Mouse (Mus musculus) activated CD4-positive, CD25-positive, alpha-beta regulatory T cell, adult 4 months (primary cell): Measurements from ENCODE around the gene Mip. TPM values are rescaled to one million over a fixed set of nuclear protein-coding genes. Genes with fewer than 3 reads are reported as not detected.
"Not testable (repeated sequence)": the region's sequence is repeated elsewhere in the genome, so short reads cannot be mapped to it uniquely, and the experiment has no call there.

ENCODE experiments used
- ATAC-seq: one replicate; pipeline ENCODE4 v1.8.0; 2017
- polyA plus RNA-seq, 2 experiments: library from polyadenylated mRNA; unstranded; fragments of 100-300 nt; shearing (Covaris generic); gene quantifications; one replicate each; pipeline ENCODE4 v1.2.1; 2017

The Mip gene
- polyA plus RNA-seq: not detected

- no peak for ATAC-seq
These were observed at the start of gene Mip for GRCm38 (mm10) chr10:128225538-128225937. TSS of gene Mip (plus strand) at chr10:128225838.

DNA sequence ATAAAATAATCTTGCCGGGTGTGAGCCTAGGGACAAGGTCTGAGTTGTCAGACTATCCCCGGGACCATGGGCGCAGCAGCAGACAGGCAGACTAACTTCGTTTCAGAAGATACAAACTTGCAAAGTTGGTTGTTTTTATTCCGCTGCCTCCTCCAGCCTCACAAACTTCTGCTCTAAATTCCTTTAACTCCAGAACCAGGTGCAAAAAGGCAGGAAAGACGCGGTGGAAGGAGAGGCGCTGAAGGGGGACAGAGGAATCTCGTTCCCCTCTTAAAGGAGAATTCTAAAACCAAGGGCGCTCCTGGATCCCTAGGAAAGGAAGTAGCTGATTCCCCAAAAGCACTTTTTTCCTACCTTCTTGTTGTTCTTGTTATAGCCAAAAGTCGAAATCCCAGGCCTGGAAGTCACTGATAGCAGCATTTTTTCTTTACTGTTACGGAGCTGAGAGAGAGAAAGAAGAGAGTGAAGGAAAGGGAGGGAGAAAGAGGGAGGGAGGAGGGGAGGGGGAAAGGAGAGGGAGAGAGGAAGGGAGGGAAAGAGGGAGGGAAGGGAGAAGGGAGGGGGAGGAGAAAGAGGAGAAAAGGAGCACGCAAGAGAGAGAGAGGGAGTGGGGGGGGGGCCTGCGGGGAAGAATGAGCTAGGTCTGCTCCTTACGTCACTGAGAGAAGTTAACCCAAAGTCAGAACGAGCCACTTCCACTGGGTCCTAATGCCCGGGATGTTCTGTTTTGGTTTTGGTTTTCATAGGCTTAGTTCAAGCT lies 49.5 kb upstream of the Mip start:
- peak; percentile 98 for ATAC-seq

GRCm38 (mm10) chr10:128177316-128177715 lies 48.3 kb upstream of the Mip start:
- no peak for ATAC-seq

GRCm38 (mm10) chr10:128179989-128180388 lies 45.6 kb upstream of the Mip start, which contains the start of gene Rbms2:
TSS of gene Rbms2 (minus strand) at chr10:128180297.
- no peak for ATAC-seq

DNA sequence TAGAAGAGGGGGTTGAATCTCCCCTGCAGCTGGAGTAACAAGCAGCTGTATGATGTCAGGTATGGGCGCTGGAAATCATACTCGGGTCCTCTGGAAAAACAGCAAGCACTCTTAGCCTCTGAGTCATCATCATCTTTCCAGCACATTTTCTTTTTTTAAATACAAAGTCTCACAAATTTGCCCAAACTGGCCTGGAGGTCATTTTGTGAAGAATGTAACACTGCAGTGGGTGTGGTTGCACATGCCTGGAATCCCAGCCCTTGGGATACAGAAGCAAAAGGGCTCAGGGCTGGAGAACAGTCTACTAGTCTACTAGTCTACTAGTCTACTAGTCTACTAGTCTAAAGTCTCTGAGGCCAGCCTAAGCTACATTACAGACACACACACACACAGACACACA lies 41.3 kb upstream of the Mip start:
- no peak for ATAC-seq

DNA sequence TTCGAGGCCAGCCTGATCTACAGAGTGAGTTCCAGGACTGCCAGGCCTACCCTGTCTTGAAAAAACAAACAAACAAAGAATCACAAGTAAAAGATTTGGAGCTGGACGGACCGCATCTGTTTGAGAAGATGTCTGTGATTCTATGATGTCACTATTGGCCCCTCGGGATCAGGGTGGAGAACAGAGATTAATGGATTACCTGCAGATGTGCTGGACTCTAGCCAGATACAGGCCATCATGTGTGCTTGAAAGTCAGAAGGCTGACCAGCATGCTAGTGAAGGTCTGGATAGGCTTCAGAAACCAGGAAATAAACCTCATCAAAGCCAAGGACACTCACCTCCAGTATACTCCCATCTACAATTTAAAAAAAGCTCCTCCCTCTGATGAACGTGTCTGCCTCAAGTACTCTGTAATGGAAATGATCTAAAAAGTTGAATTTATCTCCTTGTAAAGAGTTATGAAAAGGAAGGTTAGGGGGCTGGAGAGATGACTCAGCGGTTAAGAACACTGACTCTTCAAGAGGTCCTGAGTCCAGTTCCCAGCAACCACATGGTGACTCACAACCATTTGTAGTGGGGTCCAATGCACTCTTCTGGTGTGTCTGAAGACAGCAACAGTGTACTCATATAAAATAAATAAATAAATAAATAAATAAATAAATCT lies 40.2 kb upstream of the Mip start:
- ATAC-seq: no peak

DNA sequence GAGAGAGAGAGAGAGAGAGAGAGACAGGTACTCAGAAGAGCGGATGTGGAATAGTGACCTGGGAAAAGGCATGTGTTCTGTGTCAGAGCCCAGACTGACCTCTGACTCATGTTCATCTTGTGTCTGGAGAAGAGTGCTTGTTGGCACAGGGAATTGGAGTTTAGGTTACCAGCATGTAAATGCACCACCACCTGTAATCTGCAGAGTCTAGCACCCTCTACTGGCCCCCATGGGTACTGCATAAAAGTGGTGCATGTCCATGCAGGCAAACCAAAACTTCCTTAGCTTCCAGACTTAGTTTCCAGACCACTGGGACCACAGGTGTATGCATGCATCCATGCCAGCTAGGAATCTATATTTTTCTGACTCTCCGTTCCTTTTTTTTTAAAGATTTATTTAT lies 39.7 kb upstream of the Mip start:
- ATAC-seq: peak; percentile 61

DNA sequence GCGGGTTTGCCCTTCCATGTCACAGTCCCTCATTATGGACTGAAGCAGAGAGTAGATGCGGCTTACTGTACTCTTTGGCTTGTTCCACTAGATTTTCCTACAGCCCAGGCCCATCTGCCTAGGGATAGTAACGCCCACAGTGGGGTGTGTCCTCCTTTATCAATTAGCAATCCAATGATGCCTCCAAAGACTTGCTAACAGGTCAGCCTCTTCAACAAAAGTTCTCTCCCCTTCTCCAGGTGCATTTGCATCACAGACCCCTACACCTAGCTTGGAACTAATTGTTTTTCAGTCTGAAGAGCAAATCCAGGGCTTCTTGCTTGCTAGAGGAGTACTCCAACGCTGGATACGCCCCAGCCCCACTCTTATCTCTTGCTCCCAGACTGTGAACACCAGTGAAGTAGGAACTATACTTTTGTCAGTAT lies 38.4 kb upstream of the Mip start:
- no peak for ATAC-seq

DNA sequence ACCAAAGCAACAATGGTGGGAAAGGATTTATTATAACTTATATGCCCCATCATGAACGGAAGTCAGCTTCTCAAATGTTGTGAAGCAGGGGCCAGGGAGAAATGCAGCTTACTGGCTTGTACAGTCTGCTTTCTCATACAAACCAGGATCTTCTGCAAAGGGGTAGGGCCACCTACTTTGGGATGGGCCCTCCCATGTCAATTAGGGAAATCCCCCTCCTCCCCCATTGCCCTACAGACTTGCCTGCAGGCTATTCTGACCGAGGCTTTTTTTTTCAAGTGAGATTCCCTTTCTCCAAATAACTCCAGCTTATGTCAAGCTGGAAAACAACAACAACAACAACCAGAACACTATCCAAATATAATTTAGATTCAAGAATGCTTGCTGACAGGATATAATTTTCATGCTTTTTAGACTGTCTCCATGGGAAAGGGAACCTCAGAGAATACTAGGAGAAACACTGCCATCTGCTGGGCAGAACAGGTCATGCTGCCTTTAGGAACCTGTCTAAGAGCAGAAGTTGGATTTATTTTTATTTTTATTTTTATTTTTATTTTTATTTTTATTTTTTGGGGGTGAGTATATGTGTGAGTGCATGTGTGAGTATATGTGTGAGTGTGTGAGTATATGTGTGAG lies 37.3 kb upstream of the Mip start:
- no peak for ATAC-seq

GRCm38 (mm10) chr10:128191472-128191871 lies 34.2 kb upstream of the Mip start:
- no peak for ATAC-seq

DNA sequence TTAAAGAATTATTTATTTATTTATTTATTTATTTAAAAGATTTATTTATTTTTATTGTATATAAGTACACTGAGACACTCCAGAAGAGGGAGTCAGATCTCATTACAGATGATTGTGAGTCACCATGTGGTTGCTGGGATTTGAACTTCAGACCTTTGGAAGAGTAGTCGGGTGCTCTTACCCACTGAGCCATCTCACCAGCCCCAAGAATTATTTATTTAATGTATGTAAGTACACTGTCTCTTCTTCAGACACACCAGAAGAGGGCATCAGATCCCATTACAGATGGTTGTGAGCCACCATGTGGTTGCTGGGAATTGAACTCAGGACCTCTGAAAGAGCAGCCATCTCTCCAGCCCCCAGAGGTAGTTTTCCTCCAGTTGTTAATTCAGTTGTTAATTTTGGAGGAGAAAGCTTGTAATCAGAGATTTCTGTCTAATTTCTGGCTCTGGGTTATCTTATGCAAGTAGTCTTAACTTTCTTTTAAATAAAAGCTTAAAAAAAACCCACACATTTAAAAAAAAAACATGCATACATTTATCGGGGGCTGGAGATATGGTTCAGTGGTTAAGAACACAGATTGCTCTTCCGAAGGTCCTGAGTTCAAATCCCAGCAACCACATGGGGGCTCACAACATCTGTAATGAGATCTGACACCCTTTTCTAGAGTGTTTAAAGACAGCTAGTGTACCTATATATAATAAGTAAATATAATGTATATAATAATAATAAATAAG lies 33.4 kb upstream of the Mip start:
- ATAC-seq: not testable (repeated sequence)

GRCm38 (mm10) chr10:128193113-128193512 lies 32.5 kb upstream of the Mip start:
- ATAC-seq: no peak

DNA sequence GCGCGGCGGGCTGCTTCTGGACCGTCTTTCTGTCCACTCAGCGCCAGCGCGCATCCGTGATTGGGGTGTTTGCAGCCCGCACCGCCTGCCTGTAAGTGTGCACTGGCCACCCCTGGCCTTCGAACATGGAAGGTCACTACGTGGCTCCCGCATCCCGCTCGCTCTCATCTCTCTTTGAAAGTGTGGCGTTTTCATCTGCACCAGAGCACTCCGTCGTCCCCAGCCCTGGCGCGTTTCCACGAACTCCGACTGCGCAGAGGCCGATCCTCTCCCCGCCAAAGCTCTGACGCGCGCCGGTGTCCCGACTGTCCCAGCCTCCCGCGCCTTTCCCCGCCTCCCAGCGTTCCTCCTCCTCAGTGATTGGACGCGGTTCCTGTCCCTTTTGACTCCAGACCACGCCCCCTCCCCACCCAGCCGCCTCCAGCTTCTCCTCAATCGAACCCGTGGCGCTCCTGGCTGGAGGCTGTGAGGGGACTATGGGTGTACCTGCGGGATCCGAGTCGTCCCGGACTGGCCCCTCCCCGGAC lies 31.6 kb upstream of the Mip start, which contains the start of gene Gls2:
TSS of gene Gls2 (plus strand) at position 434 of the 527 bp plus-strand sequence.
- ATAC-seq: peak; percentile 88

DNA sequence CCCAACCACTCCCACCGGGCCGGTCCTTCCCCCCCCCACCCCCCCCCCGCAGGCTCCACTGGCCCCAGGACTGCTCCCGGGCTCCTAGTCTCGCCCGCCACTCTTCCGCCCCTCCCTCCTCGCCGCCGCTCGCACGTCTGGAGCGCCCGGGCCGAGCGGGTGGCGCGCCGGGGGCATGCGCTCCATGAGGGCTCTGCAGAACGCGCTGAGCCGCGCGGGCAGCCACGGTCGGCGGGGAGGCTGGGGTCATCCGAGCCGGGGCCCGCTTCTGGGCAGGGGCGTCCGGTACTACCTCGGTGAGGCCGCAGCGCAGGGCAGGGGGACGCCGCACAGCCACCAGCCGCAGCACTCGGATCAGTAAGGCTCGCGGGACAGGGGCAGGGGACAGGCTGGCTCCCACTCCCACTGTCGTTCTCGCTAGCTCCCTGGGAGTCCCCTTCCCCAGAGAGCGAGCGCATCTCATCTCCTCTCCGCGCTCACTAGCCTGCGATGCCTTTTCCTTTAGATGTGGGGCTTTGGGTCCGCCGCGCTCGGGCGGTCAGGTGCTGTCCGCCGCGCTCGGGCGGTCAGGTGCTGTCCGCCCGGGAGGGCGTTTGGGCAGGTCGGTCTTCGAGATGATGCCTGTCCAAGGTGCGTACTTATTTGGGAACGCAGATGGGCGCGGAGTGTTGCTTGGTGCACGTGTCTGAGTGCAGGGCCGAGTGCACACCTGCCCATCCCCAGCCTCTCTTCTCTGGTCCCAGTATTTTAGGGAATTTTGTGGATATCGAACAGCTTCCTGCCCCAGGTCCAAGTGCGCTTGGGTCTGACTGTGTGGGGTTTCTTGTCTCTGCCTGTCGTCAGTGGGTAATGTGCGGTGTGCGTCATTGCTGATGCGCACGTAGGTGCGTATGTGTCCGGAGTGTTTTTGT lies 30.8 kb upstream of the Mip start:
- peak; percentile 48 for ATAC-seq

DNA sequence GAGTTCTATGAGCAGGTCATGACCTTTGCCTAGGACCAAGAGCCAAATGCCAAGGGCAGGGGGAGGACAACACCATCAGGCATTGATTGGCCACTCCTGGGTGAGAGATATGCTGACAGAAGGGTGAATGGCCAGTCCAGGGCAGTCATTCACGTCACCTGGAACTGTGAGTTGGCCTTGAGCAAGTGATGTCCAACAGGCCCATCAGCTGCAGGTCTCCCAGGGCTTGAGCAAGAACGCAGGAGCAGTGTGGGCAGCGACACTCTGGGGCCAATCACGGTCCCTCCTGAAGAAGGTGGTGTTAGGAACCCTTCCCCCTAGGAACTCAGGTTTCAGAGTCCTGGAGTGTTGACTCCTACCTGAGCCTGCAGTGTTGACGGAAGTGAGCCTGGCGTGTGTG lies 23.8 kb upstream of the Mip start:
- ATAC-seq: no peak

DNA sequence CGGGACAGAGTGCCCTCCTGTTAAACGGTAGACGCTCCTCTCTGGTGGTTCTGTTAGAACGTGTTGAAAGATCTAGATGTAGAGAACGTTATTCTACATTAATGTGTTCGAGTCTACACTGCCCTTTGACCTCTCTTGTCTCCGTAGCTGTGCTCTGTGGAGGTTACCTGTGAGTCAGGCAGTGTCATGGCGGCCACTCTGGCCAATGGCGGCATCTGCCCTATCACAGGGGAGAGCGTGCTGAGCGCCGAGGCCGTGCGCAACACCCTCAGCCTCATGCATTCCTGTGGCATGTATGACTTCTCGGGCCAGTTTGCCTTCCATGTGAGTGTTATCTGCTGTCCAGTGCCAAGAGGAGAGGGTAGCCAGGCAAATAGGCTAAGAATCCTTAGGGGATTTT lies 20.7 kb upstream of the Mip start:
- ATAC-seq: no peak

DNA sequence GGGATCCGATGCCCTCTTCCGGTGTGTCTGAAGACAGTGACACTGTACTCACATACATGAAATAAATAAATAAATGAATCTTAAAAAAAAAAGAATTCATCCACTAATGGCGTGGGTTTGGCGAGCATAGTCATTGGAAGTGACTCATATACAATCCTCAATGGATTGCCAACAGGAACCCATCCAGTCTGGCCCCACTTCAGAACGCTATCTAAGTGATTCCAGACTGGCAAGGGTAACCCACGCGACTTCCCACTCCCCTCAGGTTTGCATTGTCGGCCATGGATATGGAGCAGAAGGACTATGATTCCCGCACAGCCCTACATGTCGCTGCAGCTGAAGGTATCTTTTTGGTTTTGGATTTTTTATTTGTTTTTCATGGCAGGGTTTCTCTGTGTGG lies 17.3 kb upstream of the Mip start:
- no peak for ATAC-seq

DNA sequence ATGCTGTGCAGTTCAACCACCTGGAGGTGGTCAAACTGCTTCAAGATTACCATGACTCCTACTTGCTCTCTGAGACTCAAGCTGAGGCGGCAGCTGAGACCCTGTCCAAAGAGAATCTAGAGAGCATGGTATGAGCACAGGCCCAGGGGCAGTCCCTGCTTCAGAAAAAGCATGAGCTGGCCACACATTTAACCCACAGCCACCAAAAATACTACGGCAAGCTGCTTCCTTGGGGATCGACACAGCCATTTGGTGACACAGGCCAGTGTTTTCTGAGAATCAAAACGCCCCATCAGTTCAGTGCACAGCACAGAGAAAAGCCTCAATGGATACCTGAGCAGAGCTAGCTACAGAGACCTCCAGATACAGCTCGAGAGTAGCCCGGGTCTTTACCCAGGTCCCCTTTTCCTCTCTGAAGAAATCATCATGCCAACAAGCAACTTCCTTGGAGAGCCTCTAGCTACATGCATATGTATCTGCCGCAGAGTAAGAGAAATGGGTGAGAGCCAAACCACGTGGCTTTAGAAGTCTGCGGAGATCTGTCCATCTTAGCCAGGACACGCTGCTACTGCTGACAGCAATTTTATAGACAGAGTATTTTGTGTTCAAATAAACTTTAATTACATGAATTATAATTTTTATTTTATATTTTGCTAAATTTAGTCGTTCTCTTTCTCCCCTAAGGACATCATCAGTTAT lies 16.2 kb upstream of the Mip start:
- ATAC-seq: no peak

DNA sequence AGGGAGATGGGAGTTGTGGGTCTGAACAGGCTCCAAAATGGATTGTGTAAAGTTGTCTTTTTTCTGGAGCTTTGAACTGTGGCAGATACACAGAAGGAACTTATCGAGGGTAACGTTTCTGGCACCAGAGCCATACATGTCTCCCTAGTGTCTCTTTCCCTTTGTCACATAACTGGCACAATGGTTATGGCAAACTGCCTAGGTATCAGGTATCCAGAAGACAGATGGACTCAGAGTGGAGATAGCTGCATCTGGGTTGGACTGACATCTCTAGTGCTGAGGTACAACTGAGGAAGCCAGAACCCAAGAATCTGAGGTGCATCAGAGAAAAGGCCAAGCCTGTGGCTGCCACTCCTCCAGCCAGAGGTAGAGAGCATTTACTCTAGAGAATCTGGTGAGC lies 15.5 kb upstream of the Mip start:
- no peak for ATAC-seq

DNA sequence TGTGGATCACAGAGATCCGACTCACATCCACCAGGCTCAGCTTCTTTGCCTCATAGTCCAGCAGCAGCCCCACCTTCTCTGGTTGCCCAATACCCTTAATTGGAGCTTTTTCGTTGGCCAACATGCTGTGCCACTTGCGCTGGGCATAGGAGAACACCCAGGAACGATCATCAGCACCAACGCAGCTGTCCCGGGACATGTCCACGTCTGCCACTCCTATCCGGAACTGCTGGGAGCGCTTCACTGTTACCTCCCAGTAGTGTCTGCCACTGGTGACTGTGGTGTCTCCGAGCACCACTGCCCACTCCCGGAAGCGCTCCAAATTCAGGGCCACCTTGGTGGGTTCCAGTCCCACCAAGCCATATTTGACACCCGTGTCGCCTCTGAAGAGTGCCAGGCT lies 14.7 kb upstream of the Mip start:
- ATAC-seq: no peak
